Mouse (Mus musculus) induced T-regulatory cell, adult 2 months (primary cell): ENCODE results near the gene Trmt1.

Experiments
- DNase-seq: peaks from one replicate; pipeline ENCODE4 v3.0.0-alpha.2; 2012; ENCODE audit warnings: low read depth

Trmt1 gene

GRCm38 (mm10) chr8:84732996-84733395 is 46.9 kb downstream of the Trmt1 start:
- DNase-seq: no peak

GRCm38 (mm10) chr8:84733959-84734358 is 47.9 kb downstream of the Trmt1 start:
- DNase-seq: no peak

GRCm38 (mm10) chr8:84734680-84735079 is 48.6 kb downstream of the Trmt1 start:
- DNase-seq: no peak

- no peak for DNase-seq
These were observed 49.5 kb downstream of the Trmt1 start for GRCm38 (mm10) chr8:84735597-84735996.

GRCm38 (mm10) chr8:84736521-84736920 is 50.4 kb downstream of the Trmt1 start:
- no peak for DNase-seq

GRCm38 (mm10) chr8:84737608-84738007 is 51.5 kb downstream of the Trmt1 start:
- DNase-seq: peak; percentile 92

GRCm38 (mm10) chr8:84738266-84738665 is 52.2 kb downstream of the Trmt1 start:
- no peak for DNase-seq

GRCm38 (mm10) chr8:84738715-84739400 is 52.8 kb downstream of the Trmt1 start:
- DNase-seq: no peak

GRCm38 (mm10) chr8:84739401-84739742 is 53.3 kb downstream of the Trmt1 start:
- no peak for DNase-seq

- no peak for DNase-seq
These were observed 55.1 kb downstream of the Trmt1 start for GRCm38 (mm10) chr8:84740895-84741843.

GRCm38 (mm10) chr8:84742171-84743053 is 56.3 kb downstream of the Trmt1 start:
- no peak for DNase-seq

GRCm38 (mm10) chr8:84743054-84743415 is 56.9 kb downstream of the Trmt1 start:
- no peak for DNase-seq

GRCm38 (mm10) chr8:84743517-84744420 is 57.7 kb downstream of the Trmt1 start:
- DNase-seq: no peak

GRCm38 (mm10) chr8:84745032-84745925 is 59.2 kb downstream of the Trmt1 start:
- DNase-seq: peak; percentile 60
